Mouse (Mus musculus) urinary bladder, postnatal 10 days (tissue): ENCODE measurements around the gene Lrrc4c.

Experiments
- DNase-seq: peaks from one replicate; pipeline ENCODE4 v3.0.0; 2022; ENCODE audit warnings: low spot score

Gene Lrrc4c

GRCm38 (mm10) chr2:97609436-97609835, 1291.5 kb downstream of the Lrrc4c start:
- DNase-seq = no peak

DNA sequence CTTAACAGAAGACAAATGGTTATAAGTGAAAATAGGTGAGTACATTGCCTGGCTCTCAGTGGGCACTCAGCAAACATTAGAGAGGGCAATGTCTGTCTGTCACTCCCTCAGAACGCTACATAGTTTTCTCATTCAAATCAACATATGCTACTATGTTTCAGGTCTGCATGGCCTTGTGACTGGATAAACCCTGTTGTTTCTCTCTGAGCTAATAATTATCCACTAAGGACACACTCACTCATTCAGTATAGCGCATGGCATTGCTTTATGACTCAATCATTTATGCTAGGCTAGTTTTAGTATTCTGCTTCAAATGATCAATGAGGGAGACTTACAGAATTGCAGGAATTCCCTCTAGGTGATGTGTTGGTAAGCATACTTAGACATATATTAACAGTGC, 1292.6 kb downstream of the Lrrc4c start:
- DNase-seq = no peak

DNA sequence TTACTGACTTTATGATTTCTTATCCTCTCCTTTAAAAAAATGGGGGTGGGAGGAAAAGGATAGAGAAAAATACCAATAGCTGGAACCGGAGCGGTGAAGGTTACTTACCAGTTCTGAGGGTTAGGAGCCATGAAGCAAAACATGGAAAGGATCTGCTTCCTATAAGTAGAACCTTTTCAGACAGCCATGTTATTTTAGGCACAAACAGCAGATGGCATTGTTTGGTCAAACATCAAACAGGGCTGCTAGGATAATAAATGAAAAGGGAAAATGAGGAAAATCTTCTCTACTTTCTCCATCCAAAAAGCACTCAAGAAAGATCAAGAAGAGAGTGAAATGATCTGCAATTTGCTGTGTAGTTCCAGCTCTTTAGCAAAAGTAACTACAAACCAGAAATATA, 1296.8 kb downstream of the Lrrc4c start:
- DNase-seq = no peak

GRCm38 (mm10) chr2:97618589-97618988, 1300.6 kb downstream of the Lrrc4c start:
- DNase-seq = no peak

GRCm38 (mm10) chr2:97639941-97640340, 1322.0 kb downstream of the Lrrc4c start:
- no peak for DNase-seq

DNA sequence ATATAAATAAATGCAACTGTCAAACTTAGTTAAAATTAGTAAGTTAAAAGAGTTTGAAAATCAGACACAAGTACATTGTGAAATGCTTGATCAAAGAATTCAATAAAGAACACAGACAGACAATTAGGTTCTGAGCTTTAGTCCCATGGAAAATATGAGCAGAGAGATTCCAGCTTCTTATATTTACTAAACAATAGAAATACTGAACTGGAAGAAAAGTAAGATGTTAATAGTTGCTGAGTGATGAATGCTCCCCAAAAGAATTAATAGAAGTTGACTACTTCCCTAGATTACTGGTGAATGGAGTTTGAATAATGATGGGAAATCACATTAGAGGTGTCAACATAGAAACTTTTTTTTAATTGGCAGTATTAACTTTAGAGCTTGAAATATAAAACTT, 1323.7 kb downstream of the Lrrc4c start:
- DNase-seq = no peak

GRCm38 (mm10) chr2:97652711-97653110, 1334.7 kb downstream of the Lrrc4c start:
- DNase-seq = no peak
